Mouse (Mus musculus): ENCODE measurements around the gene Syne4.

- TF ChIP-seq POLR2A (IDR thresholded peaks at IDR 0.05; ENCODE audit: extremely low read depth, insufficient read depth, low read length) (no peak), CTCF (IDR thresholded peaks at IDR 0.05; ENCODE audit: extremely low read depth, insufficient read depth, low read length) (no peak)
Observed at GRCm38 (mm10) chr7:30265041-30265440, 49.6 kb upstream of the Syne4 start.

All from cortical plate, adult 2 months (tissue).